Mouse (Mus musculus) embryonic facial prominence, embryonic 15.5 days (tissue): ENCODE results near the gene Rnf217. TPM values are rescaled to one million over a fixed set of nuclear protein-coding genes. Genes with fewer than 3 reads are reported as not detected.

Source experiments
- ATAC-seq: fragments of 200-750 bp; cut with Nextera tagmentation; 2 replicates; pipeline ENCODE4 v1.8.0; 2017; ENCODE audit warnings: low read depth, moderate TSS enrichment; ENCODE audit not compliant: insufficient number of reproducible peaks, low FRiP score, low TSS enrichment
- H3K27ac ChIP-seq: fragments of 300-500 bp; sonication (generic); replicated peaks from 2 replicates; pipeline ENCODE4 v1.5.1; 2015; ENCODE audit warnings: mild to moderate bottlenecking, inconsistent platforms
- H3K27me3 ChIP-seq: fragments of 300-500 bp; sonication (generic); 2 replicates; pipeline ENCODE4 v1.6.1; 2015; ENCODE audit warnings: inconsistent platforms
- H3K36me3 ChIP-seq: fragments of 300-500 bp; sonication (generic); 2 replicates; pipeline ENCODE4 v1.6.1; 2015; ENCODE audit warnings: mild to moderate bottlenecking, inconsistent platforms
- H3K4me1 ChIP-seq: fragments of 300-500 bp; sonication (generic); 2 replicates; pipeline ENCODE4 v1.6.1; 2015; ENCODE audit warnings: inconsistent platforms
- H3K4me2 ChIP-seq: fragments of 300-500 bp; sonication (generic); replicated peaks from 2 replicates; pipeline ENCODE4 v1.6.1; 2015; ENCODE audit warnings: mild to moderate bottlenecking, inconsistent platforms
- H3K4me3 ChIP-seq: fragments of 300-500 bp; sonication (generic); replicated peaks from 2 replicates; pipeline ENCODE4 v1.5.1; 2015; ENCODE audit warnings: mild to moderate bottlenecking, inconsistent platforms
- H3K9ac ChIP-seq: fragments of 300-500 bp; sonication (generic); 2 replicates; pipeline ENCODE4 v1.6.1; 2015; ENCODE audit warnings: inconsistent platforms
- H3K9me3 ChIP-seq: fragments of 300-500 bp; sonication (generic); replicated peaks from 2 replicates; pipeline ENCODE4 v1.6.1; 2016; ENCODE audit warnings: inconsistent platforms
- WGBS: fragments of 180-500 bp; shearing (Covaris S2); methylation state at CpG from one replicate; pipeline ENCODE4 v1.1.7; 2015; 5-methylcytosine and 5-hydroxymethylcytosine counted together
- polyA plus RNA-seq: library from polyadenylated mRNA; unstranded; fragments of >200 nt; fragmentation: Nextera tagmentation; extraction: Ambion mirVana; gene quantifications from 2 replicates; pipeline ENCODE4 v1.2.1, GENCODE M21; 2015

Gene Rnf217
- polyA plus RNA-seq, 1 experiment from 2014 or later, result 1.9 TPM

- no peak overlapping the region for H3K27ac ChIP-seq
- no peaks in the 10 kb centered on the region for H3K4me1 ChIP-seq
- H3K36me3 ChIP-seq, result no peaks in the 10 kb centered on the region
- no peak for ATAC-seq
- no peak overlapping the region for H3K4me2 ChIP-seq
- H3K27me3 ChIP-seq, result no peaks in the 10 kb centered on the region
- 71% methylated on average over 3 of the region's 3 CpGs for WGBS
- no peak overlapping the region for H3K9ac ChIP-seq
- H3K9me3 ChIP-seq, result no peaks in the 10 kb centered on the region
- no peak overlapping the region for H3K4me3 ChIP-seq
Observed at GRCm38 (mm10) chr10:31495826-31496225, 113.2 kb downstream of the Rnf217 start.

GRCm38 (mm10) chr10:31494296-31494695 lies 114.7 kb downstream of the Rnf217 start:
- 88% methylated on average over 1 of the region's 1 CpGs for WGBS
- no peaks in the 10 kb centered on the region for H3K4me1 ChIP-seq
- H3K36me3 ChIP-seq, result 0 out of 2 replicates have a peak, but pooled peaks cover 12% of the 10 kb centered on the region
- H3K9ac ChIP-seq, result no peak overlapping the region
- ATAC-seq, result no peak
- no peaks in the 10 kb centered on the region for H3K27me3 ChIP-seq
- H3K9me3 ChIP-seq, result no peaks in the 10 kb centered on the region
- no peak overlapping the region for H3K4me3 ChIP-seq
- H3K27ac ChIP-seq, result no peak overlapping the region
- no peak overlapping the region for H3K4me2 ChIP-seq

- no peaks in the 10 kb centered on the region for H3K4me1 ChIP-seq
- H3K4me3 ChIP-seq, result no peak overlapping the region
- no peaks in the 10 kb centered on the region for H3K27me3 ChIP-seq
- no peak overlapping the region for H3K27ac ChIP-seq
- no peak overlapping the region for H3K9ac ChIP-seq
- no peak overlapping the region for H3K4me2 ChIP-seq
- WGBS, result 62% methylated on average over 10 of the region's 10 CpGs
- H3K36me3 ChIP-seq, result no peaks in the 10 kb centered on the region
- no peaks in the 10 kb centered on the region for H3K9me3 ChIP-seq
- ATAC-seq, result peak; percentile 57; the same call in 1 of the 2 replicates
Observed at GRCm38 (mm10) chr10:31467043-31467898, 141.7 kb downstream of the Rnf217 start.

DNA sequence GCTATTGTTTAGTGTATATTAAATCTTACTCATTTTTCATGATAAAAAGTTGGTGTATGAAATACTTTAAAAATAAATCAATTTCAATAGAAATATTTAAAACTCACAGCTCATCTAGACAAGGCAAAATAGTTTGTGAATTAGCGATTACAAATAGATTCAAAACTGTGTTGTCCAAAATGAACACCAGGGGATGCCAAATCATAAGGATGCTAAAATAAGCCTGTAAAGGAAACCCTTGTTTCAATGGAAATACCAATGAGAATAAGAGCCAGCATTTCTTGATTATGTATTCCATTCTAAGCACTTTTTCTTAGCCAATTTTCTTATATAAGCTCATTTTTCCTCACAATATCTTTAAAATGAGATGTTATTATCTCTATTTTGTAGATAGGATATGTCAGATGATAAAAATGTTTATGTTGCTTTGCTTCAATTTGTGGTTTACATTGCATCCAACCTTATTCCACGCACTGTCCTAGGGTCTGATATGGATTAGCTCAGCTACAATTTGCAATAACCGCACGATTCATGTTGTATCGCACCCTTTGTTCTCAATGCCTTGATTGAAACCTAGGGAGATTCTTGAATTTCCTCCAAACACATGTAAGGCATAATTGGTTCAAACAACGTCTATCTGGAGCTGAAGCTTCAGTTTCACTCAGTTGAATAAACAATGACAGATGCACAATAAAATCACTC lies 143.0 kb downstream of the Rnf217 start:
- Histone ChIP-seq H3K4me2 (no peak overlapping the region), H3K36me3 (no peaks in the 10 kb centered on the region), H3K9me3 (no peaks in the 10 kb centered on the region), H3K27me3 (no peaks in the 10 kb centered on the region), H3K9ac (no peak overlapping the region), H3K4me3 (no peak overlapping the region), H3K27ac (no peak overlapping the region), H3K4me1 (no peaks in the 10 kb centered on the region)
- 57% methylated on average over 6 of the region's 6 CpGs for WGBS
- no peak for ATAC-seq

DNA sequence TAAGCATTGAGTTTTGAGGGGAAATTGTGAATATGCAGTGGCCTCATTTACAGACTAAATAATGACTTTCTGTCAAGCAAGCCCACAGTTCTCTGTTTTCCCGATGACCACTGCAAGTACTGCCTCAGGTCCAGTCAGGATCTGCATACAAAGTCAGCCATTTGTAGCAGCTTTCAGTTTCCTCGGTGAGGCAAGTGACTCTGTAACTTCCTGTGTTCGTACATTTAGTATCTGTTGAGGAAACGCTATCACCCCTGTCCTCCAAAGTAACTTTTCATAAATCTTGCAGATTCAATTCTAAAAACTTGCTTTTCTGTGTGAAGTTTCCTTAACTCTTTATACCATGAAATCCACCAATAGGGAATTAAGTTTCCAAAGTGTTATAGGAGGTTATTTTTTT lies 143.6 kb downstream of the Rnf217 start:
- no peaks in the 10 kb centered on the region for H3K4me1 ChIP-seq
- no peaks in the 10 kb centered on the region for H3K27me3 ChIP-seq
- 68% methylated on average over 4 of the region's 4 CpGs for WGBS
- no peaks in the 10 kb centered on the region for H3K9me3 ChIP-seq
- H3K4me3 ChIP-seq, result no peak overlapping the region
- no peak overlapping the region for H3K4me2 ChIP-seq
- no peak for ATAC-seq
- H3K36me3 ChIP-seq, result no peaks in the 10 kb centered on the region
- H3K9ac ChIP-seq, result no peak overlapping the region
- H3K27ac ChIP-seq, result no peak overlapping the region

- Histone ChIP-seq H3K4me3 (no peak overlapping the region), H3K4me1 (no peaks in the 10 kb centered on the region), H3K36me3 (no peaks in the 10 kb centered on the region), H3K4me2 (no peak overlapping the region), H3K27me3 (no peaks in the 10 kb centered on the region), H3K9me3 (no peaks in the 10 kb centered on the region), H3K9ac (no peak overlapping the region), H3K27ac (no peak overlapping the region)
- ATAC-seq, result no peak
- WGBS, result 96% methylated on average over 2 of the region's 2 CpGs
Observed at GRCm38 (mm10) chr10:31463044-31463443, 145.9 kb downstream of the Rnf217 start.

DNA sequence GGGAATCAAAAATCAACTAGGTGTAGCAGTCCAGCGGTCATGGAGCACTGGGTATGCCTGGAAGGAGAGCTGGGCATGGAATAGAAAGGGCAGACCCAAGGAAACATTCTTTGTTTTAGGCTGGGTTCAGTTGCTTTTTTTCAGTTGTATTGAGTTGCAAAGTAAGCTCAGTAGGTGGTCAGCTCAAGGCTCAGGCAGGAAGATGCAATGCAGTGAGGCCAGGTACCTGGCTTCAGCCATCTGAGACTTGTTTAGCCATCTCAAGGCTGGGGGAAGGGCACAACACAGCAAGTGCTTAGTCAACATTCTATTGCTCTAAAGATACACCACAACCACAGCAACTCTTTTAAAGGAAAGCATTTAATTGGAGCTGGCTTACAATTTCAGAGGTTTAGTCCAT lies 152.2 kb downstream of the Rnf217 start:
- H3K4me3 ChIP-seq, result no peak overlapping the region
- ATAC-seq, result no peak
- H3K9me3 ChIP-seq, result no peaks in the 10 kb centered on the region
- no peak overlapping the region for H3K4me2 ChIP-seq
- 29% methylated on average over 1 of the region's 1 CpGs for WGBS
- H3K36me3 ChIP-seq, result no peaks in the 10 kb centered on the region
- H3K9ac ChIP-seq, result no peak overlapping the region
- H3K4me1 ChIP-seq, result no peaks in the 10 kb centered on the region
- no peak overlapping the region for H3K27ac ChIP-seq
- H3K27me3 ChIP-seq, result no peaks in the 10 kb centered on the region

DNA sequence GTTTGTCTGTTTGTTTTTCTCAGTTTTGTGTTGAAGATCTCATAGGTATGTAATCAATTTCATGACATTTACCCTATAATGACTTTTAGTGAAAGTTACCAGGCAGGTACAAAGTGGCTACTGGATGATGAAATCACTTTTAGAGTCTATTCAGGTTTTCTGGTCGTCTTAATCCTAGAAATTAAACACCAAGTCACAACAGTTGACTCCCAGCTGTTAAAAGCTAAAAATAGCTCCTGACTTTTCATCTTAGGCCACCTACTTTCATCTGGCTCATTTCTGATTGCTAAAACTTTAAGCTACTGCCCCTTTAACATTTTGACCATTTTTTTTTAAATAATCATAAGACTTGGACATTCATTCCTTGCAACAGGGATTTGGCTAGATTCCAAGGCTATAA lies 161.9 kb downstream of the Rnf217 start:
- Histone ChIP-seq H3K4me3 (no peak overlapping the region), H3K27me3 (no peaks in the 10 kb centered on the region), H3K9me3 (no peaks in the 10 kb centered on the region), H3K27ac (no peak overlapping the region), H3K9ac (no peak overlapping the region), H3K36me3 (no peaks in the 10 kb centered on the region), H3K4me2 (no peak overlapping the region), H3K4me1 (no peaks in the 10 kb centered on the region)
- 40% methylated on average over 1 of the region's 1 CpGs for WGBS
- ATAC-seq, result no peak

DNA sequence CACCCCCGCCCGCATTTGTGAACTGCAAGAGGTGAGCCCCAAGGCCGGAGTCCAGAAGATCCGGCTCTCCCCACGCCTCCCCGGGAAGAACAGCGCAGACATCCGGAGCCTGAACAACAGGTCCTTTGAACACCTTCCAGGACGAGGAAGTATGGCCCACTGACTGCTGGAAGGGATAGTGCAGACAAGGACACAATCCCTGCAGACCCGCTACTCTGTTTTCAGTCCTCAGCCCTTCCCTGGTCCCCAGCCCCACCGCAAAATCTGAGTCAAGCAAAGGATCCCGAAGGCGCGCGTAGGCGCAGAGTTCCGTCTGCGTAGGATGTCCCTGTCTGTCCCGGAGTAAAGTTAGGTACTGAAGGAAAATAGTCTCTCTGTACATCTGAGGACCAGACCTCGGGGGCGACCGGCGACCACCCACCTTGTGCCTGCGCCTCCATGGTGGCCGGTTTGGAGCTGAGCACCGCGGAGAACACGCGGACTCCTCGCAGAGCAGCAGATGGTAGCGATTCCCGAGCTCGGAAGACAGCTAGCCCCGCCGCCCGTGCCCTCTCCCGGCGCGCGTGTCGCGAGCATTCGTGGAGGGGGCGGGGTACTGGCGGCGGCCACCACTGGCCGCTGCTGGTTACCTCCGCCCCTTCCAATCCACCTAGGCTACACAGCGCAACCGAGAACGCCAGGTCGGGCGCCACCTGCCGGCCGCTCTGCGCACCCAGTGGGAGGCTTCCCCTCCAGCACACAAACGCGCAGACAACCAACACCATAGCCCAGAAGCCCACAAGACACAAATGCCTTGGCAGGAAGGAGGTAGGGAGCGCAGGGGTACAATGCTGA lies 163.5 kb downstream of the Rnf217 start, which contains the start of gene Tpd52l1:
TSS of gene Tpd52l1 (minus strand) at position 668 of the 834 bp plus-strand sequence.
- WGBS, result under 1% methylated on average over 59 of the region's 59 CpGs
- H3K4me2 ChIP-seq, result peak within 1 kb of the TSS; percentile 78
- peak within 1 kb of the TSS; percentile 66 for H3K4me3 ChIP-seq
- no peaks in the 10 kb centered on the region for H3K9me3 ChIP-seq
- H3K27ac ChIP-seq, result no peak within 1 kb of the TSS
- H3K4me1 ChIP-seq, result no peaks in the 10 kb centered on the region
- H3K9ac ChIP-seq, result peak within 1 kb of the TSS; percentile 39
- H3K27me3 ChIP-seq, result no peaks in the 10 kb centered on the region
- no peaks in the 10 kb centered on the region for H3K36me3 ChIP-seq
- ATAC-seq, result peak; percentile 96

DNA sequence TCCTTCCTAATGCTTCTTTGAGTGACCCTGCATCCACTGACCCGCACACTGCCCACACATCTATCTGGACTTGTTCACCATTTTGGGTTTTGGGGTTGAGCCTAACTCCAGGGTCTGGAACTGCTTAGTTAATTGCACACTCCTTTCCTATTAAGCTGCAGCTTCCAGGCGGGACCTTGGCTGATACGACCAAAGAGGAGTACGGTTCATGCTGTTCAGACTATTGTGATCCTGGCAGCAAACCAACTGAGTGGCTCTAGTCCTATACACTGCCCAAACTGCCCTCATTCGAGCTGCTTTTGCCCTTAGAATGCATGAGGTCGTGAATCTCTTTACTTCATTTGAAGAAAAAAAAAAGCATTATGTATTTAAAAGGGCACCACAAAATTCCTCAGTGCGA lies 164.8 kb downstream of the Rnf217 start:
- Histone ChIP-seq H3K9ac (no peak overlapping the region), H3K4me3 (no peak overlapping the region), H3K4me1 (no peaks in the 10 kb centered on the region), H3K36me3 (no peaks in the 10 kb centered on the region), H3K27ac (no peak overlapping the region), H3K9me3 (no peaks in the 10 kb centered on the region), H3K27me3 (no peaks in the 10 kb centered on the region), H3K4me2 (no peak overlapping the region)
- 57% methylated on average over 7 of the region's 7 CpGs for WGBS
- ATAC-seq, result no peak
